Mouse (Mus musculus): ENCODE measurements at regions not wholly inside any gene's neighbourhood (a gene's known extent, or its start where the extent isn't known, plus 50 kb on each side); places are given as distances from the start of the nearest gene placed in this dataset.
A peak's percentile ranks its signal among the peaks of the same experiment; 100 is the strongest.

- H3K4me2 ChIP-seq (replicated peaks; ENCODE audit: low read depth) = no peak overlapping the region
- H3K4me1 ChIP-seq (replicated peaks; ENCODE audit: control insufficient read depth, insufficient read depth) = no peaks in the 10 kb centered on the region
- H3K9me3 ChIP-seq (ENCODE audit: control insufficient read depth, low read length) = no peaks in the 10 kb centered on the region
- WGBS = 40% methylated on average over 1 of the region's 1 CpGs
- TF ChIP-seq CTCF (IDR thresholded peaks at IDR 0.05; ENCODE audit: low read depth) (peak; percentile 54), EP300 (optimal IDR thresholded peaks at IDR 0.05) (no peak)
- H3K9ac ChIP-seq (ENCODE audit: low read length) = no peak overlapping the region
- no peak for ATAC-seq (ENCODE audit: low FRiP score, low TSS enrichment)
- DNase-seq (ENCODE audit: low spot score) = no peak
- H3K4me3 ChIP-seq (ENCODE audit: low read depth, low read length) = no peak overlapping the region
- H3K27ac ChIP-seq (replicated peaks) = no peak overlapping the region
- H3K36me3 ChIP-seq (ENCODE audit: control insufficient read depth, insufficient read depth, low read length) = no peaks in the 10 kb centered on the region
- no peaks in the 10 kb centered on the region for H3K27me3 ChIP-seq (ENCODE audit: control insufficient read depth, insufficient read depth, low read length)
Measured at GRCm38 (mm10) chr6:41194464-41194863, 107.6 kb upstream of the Try4 start.

DNA sequence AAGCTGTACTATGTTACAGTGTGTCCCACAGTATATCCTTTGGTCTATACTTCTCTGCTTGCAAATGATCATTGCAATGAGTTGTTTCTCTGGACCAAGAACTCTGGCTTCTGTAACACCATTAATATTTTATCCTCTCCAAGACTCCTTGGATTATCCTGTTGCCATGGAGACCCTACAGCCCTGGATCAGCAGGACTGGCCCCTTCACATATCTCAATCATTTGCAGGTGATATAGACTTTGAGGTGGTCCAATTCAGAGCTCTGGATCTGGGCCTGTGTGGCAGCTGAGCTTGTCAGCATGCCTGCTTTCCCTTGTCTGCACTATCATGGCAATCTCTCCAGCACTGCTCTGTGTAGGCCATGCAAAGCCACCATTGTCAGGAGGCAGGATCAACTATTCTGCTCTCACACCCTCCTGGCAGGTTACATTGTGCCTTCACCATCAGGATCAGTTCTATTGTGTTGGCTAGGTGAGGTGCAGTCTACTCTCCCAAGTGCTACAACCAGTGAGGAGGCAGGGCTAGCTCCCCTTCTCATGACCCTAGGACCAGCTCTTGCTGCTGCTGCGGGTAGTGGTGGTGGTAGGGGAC is 110.2 kb upstream of the Try4 start:
- H3K4me1 ChIP-seq (replicated peaks; ENCODE audit: control insufficient read depth, insufficient read depth) = no peaks in the 10 kb centered on the region
- no peak overlapping the region for H3K4me3 ChIP-seq (ENCODE audit: low read depth, low read length)
- no peaks in the 10 kb centered on the region for H3K36me3 ChIP-seq (ENCODE audit: control insufficient read depth, insufficient read depth, low read length)
- no peak overlapping the region for H3K4me2 ChIP-seq (replicated peaks; ENCODE audit: low read depth)
- no peak overlapping the region for H3K9ac ChIP-seq (ENCODE audit: low read length)
- H3K27ac ChIP-seq (replicated peaks) = no peak overlapping the region
- H3K27me3 ChIP-seq (ENCODE audit: control insufficient read depth, insufficient read depth, low read length) = no peaks in the 10 kb centered on the region
- no peak for TF ChIP-seq EP300 (optimal IDR thresholded peaks at IDR 0.05)
- no peak for TF ChIP-seq CTCF (IDR thresholded peaks at IDR 0.05; ENCODE audit: low read depth)
- ATAC-seq (ENCODE audit: low FRiP score, low TSS enrichment) = no peak
- no peak for DNase-seq (ENCODE audit: low spot score)
- WGBS = 67% methylated on average over 1 of the region's 1 CpGs
- no peaks in the 10 kb centered on the region for H3K9me3 ChIP-seq (ENCODE audit: control insufficient read depth, low read length)

GRCm38 (mm10) chr6:41188910-41189309 is 113.2 kb upstream of the Try4 start:
- Histone ChIP-seq H3K9me3 (ENCODE audit: control insufficient read depth, low read length) (no peaks in the 10 kb centered on the region), H3K4me1 (replicated peaks; ENCODE audit: control insufficient read depth, insufficient read depth) (no peaks in the 10 kb centered on the region), H3K9ac (ENCODE audit: low read length) (no peak overlapping the region), H3K36me3 (ENCODE audit: control insufficient read depth, insufficient read depth, low read length) (no peaks in the 10 kb centered on the region), H3K4me2 (replicated peaks; ENCODE audit: low read depth) (no peak overlapping the region), H3K27ac (replicated peaks) (no peak overlapping the region), H3K4me3 (ENCODE audit: low read depth, low read length) (no peak overlapping the region), H3K27me3 (ENCODE audit: control insufficient read depth, insufficient read depth, low read length) (no peaks in the 10 kb centered on the region)
- ATAC-seq (ENCODE audit: low FRiP score, low TSS enrichment) = no peak
- 48% methylated on average over 2 of the region's 2 CpGs for WGBS
- TF ChIP-seq CTCF (IDR thresholded peaks at IDR 0.05; ENCODE audit: low read depth) (no peak), EP300 (optimal IDR thresholded peaks at IDR 0.05) (no peak)
- DNase-seq (ENCODE audit: low spot score) = no peak

DNA sequence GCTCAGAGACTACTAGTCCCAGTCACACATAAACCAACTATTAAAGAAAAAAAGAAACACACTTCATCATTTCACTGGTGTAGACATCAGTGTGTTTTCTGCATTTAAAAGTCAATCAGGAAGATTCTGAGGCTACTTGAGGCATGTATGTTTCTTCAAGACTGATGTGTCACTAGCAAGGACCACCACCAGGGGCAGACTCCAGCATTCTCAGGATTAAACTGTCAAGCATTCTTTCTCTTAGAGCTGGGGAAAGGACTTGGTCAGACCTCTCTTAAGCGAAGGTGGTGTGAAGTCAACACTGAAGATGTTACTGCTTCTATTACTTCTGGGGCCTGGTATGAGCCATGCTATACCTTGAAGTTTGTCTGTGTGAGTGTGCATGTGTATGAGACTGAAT is 114.1 kb upstream of the Try4 start:
- 63% methylated on average over 1 of the region's 1 CpGs for WGBS
- DNase-seq (ENCODE audit: low spot score) = no peak
- H3K9me3 ChIP-seq (ENCODE audit: control insufficient read depth, low read length) = no peaks in the 10 kb centered on the region
- TF ChIP-seq CTCF (IDR thresholded peaks at IDR 0.05; ENCODE audit: low read depth) = peak; percentile 30
- TF ChIP-seq EP300 (optimal IDR thresholded peaks at IDR 0.05) = no peak
- H3K9ac ChIP-seq (ENCODE audit: low read length) = no peak overlapping the region
- no peaks in the 10 kb centered on the region for H3K4me1 ChIP-seq (replicated peaks; ENCODE audit: control insufficient read depth, insufficient read depth)
- H3K27ac ChIP-seq (replicated peaks) = no peak overlapping the region
- no peak overlapping the region for H3K4me3 ChIP-seq (ENCODE audit: low read depth, low read length)
- no peak for ATAC-seq (ENCODE audit: low FRiP score, low TSS enrichment)
- H3K27me3 ChIP-seq (ENCODE audit: control insufficient read depth, insufficient read depth, low read length) = no peaks in the 10 kb centered on the region
- no peaks in the 10 kb centered on the region for H3K36me3 ChIP-seq (ENCODE audit: control insufficient read depth, insufficient read depth, low read length)
- no peak overlapping the region for H3K4me2 ChIP-seq (replicated peaks; ENCODE audit: low read depth)

DNA sequence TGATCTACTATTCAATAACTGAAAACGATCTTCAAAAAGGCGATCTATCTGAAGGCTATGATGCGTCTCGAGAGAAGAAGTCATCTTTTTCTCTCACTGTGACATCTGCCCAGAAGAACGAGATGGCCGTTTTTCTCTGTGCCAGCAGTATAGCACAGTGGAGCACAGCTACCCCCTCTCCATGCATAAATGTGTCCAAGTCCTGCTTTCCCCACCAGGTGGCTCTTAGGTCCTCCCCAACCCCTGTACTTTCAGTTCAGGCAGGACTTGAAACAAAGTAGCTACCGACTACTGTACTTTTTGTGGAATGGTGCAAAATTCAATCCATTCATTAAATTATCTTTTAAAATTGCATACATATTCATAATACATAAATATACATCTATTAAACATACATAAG is 123.2 kb upstream of the Try4 start:
- no peak overlapping the region for H3K4me2 ChIP-seq (replicated peaks; ENCODE audit: low read depth)
- WGBS = 78% methylated on average over 7 of the region's 7 CpGs
- no peak overlapping the region for H3K4me3 ChIP-seq (ENCODE audit: low read depth, low read length)
- H3K27me3 ChIP-seq (ENCODE audit: control insufficient read depth, insufficient read depth, low read length) = no peaks in the 10 kb centered on the region
- ATAC-seq (ENCODE audit: low FRiP score, low TSS enrichment) (no peak), DNase-seq (ENCODE audit: low spot score) (no peak)
- H3K4me1 ChIP-seq (replicated peaks; ENCODE audit: control insufficient read depth, insufficient read depth) = no peaks in the 10 kb centered on the region
- H3K36me3 ChIP-seq (ENCODE audit: control insufficient read depth, insufficient read depth, low read length) = no peaks in the 10 kb centered on the region
- no peak overlapping the region for H3K9ac ChIP-seq (ENCODE audit: low read length)
- no peak overlapping the region for H3K27ac ChIP-seq (replicated peaks)
- TF ChIP-seq CTCF (IDR thresholded peaks at IDR 0.05; ENCODE audit: low read depth) (peak; percentile 12; the same call in 1 of the 2 replicates), EP300 (optimal IDR thresholded peaks at IDR 0.05) (no peak)
- no peaks in the 10 kb centered on the region for H3K9me3 ChIP-seq (ENCODE audit: control insufficient read depth, low read length)

DNA sequence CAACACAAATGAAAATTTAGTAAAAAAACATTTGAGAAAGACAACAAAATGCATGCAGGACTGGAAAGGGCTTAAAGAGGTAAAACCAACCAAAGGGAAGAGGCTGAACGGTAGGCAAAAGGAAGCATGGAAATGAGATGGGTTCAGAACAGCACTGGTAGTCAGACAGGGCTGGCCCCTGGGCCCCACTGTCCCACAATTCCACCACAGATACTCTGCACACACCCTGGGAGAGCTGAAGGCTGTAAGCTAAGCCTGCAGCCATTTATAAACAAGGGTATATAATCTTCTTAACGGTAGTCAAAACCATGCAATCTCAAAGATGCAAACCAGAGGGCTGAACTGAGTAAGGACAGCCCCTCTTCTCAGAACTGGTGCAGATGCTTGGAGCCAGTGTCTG is 124.0 kb upstream of the Try4 start:
- H3K9ac ChIP-seq (ENCODE audit: low read length) = no peak overlapping the region
- TF ChIP-seq CTCF (IDR thresholded peaks at IDR 0.05; ENCODE audit: low read depth) (no peak), EP300 (optimal IDR thresholded peaks at IDR 0.05) (no peak)
- H3K36me3 ChIP-seq (ENCODE audit: control insufficient read depth, insufficient read depth, low read length) = no peaks in the 10 kb centered on the region
- no peaks in the 10 kb centered on the region for H3K4me1 ChIP-seq (replicated peaks; ENCODE audit: control insufficient read depth, insufficient read depth)
- H3K9me3 ChIP-seq (ENCODE audit: control insufficient read depth, low read length) = no peaks in the 10 kb centered on the region
- 75% methylated on average over 2 of the region's 2 CpGs for WGBS
- no peak overlapping the region for H3K4me2 ChIP-seq (replicated peaks; ENCODE audit: low read depth)
- H3K27ac ChIP-seq (replicated peaks) = no peak overlapping the region
- no peak for ATAC-seq (ENCODE audit: low FRiP score, low TSS enrichment)
- H3K27me3 ChIP-seq (ENCODE audit: control insufficient read depth, insufficient read depth, low read length) = no peaks in the 10 kb centered on the region
- no peak overlapping the region for H3K4me3 ChIP-seq (ENCODE audit: low read depth, low read length)
- DNase-seq (ENCODE audit: low spot score) = no peak
